Mouse (Mus musculus) megakaryocyte, embryonic 14.5 days (primary cell): Measurements from ENCODE around the gene Secisbp2. TPM values are rescaled to one million over a fixed set of nuclear protein-coding genes. Genes with fewer than 3 reads are reported as not detected.

Experiments used
- H3K27me3 ChIP-seq: replicated peaks from 2 replicates; pipeline ENCODE3; 2012; ENCODE audit warnings: inconsistent platforms
- H3K36me3 ChIP-seq: replicated peaks from 2 replicates; pipeline ENCODE3; 2012; ENCODE audit warnings: low read length, inconsistent platforms, mixed read lengths
- H3K4me1 ChIP-seq: 2 replicates; pipeline ENCODE4 v1.6.1; 2012; ENCODE audit warnings: inconsistent platforms
- H3K4me3 ChIP-seq: replicated peaks from 2 replicates; pipeline ENCODE3; 2012; ENCODE audit warnings: moderate library complexity, mild to moderate bottlenecking, inconsistent platforms
- H3K9me3 ChIP-seq: 2 replicates; pipeline ENCODE4 v1.6.1; 2012; ENCODE audit warnings: inconsistent platforms
- FLI1 ChIP-seq: IDR thresholded peaks from 2 replicates; pipeline ENCODE4 v1.6.1; 2012; ENCODE audit warnings: low read length, inconsistent platforms, mixed read lengths
- GATA1 ChIP-seq: IDR thresholded peaks from 3 replicates; pipeline ENCODE4 v1.6.1; 2012; ENCODE audit warnings: mixed read lengths, low read length, inconsistent platforms, borderline replicate concordance
- polyA plus RNA-seq: library from polyadenylated mRNA; stranded (reverse); fragments of >175 nt; gene quantifications from 2 replicates; pipeline ENCODE4 v1.2.3, GENCODE M21; 2012; ENCODE audit warnings: low replicate concordance; ENCODE audit not compliant: insufficient read depth

The Secisbp2 gene
- polyA plus RNA-seq, 1 experiment, result 21.6 TPM

DNA sequence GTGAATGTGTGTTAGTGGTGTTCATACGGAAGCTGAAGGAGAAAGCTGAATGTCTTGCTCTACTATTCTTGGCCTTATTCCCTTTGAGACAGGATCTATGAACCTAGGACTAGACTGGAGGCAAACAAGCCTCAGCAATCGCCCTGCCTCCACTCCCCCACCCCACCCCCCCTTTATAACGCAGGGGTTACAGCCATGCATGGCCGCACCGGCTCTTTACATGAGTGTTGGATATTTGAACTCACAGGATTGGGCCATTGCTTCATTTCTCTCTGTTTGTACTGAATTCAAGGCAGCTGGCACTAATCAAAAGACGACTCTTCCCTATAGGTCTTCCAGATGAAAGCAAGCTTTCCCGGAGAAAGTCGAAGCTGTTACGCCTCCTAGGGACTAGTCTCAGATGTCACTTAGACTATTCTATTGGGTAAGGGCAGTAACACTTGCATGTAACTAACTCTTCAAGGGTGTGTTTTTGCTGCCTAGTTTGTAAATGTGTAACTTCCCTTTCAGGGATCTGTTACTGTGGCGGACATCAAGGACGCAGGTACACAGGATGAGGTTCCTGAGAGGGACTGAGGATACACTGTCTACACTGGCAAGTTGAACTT lies 9.2 kb upstream of the Secisbp2 start:
- Histone ChIP-seq H3K27me3 (no peaks in the 10 kb centered on the region), H3K4me1 (peaks cover 25% of the 10 kb centered on the region), H3K36me3 (no peaks in the 10 kb centered on the region), H3K9me3 (no peaks in the 10 kb centered on the region; the same call in 1 of the 2 replicates), H3K4me3 (no peak overlapping the region)
- TF ChIP-seq GATA1 (no peak), FLI1 (no peak)

DNA sequence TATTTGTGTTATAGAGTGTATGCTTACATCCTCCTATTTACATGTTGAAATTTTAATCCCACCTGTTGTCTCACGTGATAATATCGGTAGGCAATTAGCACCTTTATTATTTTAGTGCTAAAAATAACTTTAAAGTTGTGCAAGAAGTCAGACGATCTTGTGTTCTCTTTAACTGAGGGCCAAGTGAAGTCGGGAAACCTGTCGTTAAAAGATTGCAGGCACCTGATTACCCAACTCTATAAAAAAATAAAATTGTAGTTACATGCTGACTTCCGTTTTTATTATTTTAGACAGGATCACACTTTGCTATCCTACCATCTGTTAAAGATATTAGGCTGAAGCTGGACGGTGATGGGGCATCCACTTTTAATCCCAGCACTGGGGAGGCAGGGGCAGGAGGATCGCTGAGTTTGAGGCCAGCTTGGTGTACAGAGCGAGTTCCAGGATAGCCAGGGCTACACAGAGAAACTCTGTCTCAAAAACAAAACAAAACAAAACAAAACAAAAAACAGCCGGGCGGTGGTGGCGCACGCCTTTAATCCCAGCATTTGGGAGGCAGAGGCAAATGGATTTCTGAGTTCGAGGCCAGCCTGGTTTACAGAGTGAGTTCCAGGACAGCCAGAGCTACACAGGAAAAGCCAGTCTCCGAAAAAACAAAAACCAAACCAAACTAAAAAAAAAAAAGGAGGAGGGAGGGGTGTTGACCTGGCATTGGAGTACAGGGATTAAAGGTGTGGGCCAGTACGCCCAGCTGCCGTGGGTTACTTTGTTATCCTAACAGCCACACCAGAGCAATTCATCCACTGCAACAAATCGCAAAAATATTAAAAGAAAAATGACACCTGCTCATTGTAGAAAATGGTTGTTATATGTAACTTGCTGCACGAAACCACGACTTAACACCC lies 7.3 kb upstream of the Secisbp2 start:
- Histone ChIP-seq H3K9me3 (no peaks in the 10 kb centered on the region; the same call in 1 of the 2 replicates), H3K36me3 (peaks cover 6% of the 10 kb centered on the region), H3K4me3 (peak overlapping the region; percentile 98), H3K4me1 (peaks cover 38% of the 10 kb centered on the region), H3K27me3 (no peaks in the 10 kb centered on the region)
- TF ChIP-seq FLI1, result no peak
- TF ChIP-seq GATA1, result no peak

DNA sequence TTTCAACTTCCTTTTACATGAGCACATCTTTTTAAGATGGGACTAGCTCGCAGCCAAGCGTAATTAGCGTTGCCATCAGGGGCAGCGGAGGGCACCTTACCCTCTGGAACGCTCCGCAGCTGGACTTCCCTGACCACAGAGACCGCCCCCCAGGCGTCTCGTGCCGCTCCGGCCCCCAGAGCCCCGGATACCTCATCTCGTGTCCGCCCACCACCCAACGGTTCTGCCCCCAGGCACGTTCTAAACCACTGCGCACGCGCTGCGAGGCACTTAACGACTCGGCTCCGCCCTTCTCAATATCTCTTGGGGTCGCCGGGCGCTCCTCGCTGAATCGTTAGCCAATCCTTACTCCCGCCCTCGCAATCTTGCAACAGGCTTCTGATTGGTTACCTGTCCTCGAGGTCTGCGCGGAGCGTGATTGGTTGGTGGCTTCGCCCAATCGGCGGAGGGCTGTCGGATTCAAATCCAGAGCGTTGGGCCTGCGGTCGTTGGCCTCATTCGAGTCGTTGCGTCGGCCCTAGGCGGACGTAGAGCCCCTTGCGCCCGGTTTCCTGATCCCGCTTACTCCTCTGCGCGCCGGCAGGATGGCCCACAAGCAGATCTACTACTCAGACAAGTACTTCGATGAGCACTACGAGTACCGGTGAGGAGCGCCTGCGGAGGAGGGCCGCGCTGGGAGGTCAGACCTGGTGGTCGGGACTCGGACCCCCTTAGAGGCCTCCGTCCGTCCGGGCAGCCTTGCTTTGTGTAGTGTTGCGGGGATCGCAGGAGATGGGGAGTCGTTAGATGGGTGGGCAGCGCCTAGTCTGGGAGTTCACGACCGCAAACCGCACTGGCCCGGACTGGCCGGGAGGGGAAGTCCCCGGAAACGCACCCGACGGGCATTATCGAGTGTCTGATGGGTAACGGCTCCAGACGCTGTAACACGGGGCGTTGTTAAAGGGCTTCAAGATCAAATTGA lies 6.4 kb upstream of the Secisbp2 start, which contains the start of gene Cks2:
TSS of gene Cks2 (plus strand) at position 404 of the 961 bp plus-strand sequence.
- H3K4me3 ChIP-seq, result peak within 1 kb of the TSS; percentile 98
- H3K4me1 ChIP-seq, result peaks cover 43% of the 10 kb centered on the region
- H3K36me3 ChIP-seq, result peaks cover 15% of the 10 kb centered on the region
- H3K9me3 ChIP-seq, result no peaks in the 10 kb centered on the region
- no peaks in the 10 kb centered on the region for H3K27me3 ChIP-seq
- no peak; the same call in 2 of the 3 replicates for TF ChIP-seq GATA1
- TF ChIP-seq FLI1, result no peak

DNA sequence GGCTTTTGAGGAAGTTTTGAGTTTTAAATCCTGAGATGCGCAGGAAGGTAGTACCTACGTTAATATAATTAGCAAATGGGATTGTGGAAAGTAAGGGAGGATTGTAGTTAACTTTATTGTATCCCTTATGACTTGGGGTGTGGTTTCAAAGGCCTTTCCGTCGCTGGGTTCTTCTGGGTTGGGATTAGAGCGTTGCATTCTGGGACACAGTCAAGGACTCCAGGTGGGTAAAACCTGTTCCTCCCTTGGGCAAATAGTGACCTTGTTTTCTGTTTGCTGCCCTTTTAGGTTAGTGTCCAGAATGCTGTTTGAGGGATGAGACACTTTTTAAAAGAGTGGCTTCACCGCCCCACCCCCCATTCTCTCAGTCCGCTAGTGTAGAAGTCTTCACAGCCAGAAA lies 5.6 kb upstream of the Secisbp2 start:
- Histone ChIP-seq H3K4me3 (peak overlapping the region; percentile 98), H3K36me3 (peaks cover 18% of the 10 kb centered on the region), H3K9me3 (no peaks in the 10 kb centered on the region), H3K27me3 (no peaks in the 10 kb centered on the region), H3K4me1 (peaks cover 46% of the 10 kb centered on the region)
- no peak for TF ChIP-seq FLI1
- no peak for TF ChIP-seq GATA1

DNA sequence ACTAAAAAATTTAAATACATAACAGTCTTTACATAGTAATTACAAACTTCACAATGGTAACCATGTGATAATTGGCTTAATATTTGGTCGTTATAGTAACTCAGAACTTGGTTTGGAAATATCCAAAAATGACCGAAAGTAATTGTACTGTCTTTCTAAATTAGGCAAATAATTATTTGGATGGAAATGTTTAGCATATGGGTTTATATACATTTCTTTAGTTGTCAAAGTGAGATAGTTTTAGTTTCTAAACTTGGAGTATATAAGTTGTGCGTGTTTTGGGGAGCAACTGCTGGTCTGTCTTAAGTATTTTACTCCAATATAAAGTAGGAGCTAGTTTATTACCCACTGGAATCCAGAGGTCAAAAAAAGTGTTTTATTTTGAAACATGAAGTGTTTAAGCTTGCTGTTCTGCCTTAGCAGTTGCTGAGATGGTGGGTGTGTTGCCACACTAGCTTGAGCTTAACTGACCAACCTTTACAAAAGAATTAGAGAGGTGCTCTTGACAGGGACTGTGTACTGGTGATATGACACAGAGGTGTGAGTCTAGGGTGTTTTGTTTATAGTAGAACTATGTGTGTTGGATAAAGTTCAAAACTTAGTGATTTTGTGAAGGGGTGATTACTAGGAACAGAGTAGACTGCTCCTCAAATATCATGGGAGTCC lies 5.0 kb upstream of the Secisbp2 start:
- Histone ChIP-seq H3K4me1 (peaks cover 51% of the 10 kb centered on the region), H3K27me3 (no peaks in the 10 kb centered on the region), H3K36me3 (peaks cover 23% of the 10 kb centered on the region), H3K9me3 (no peaks in the 10 kb centered on the region), H3K4me3 (peak overlapping the region; percentile 98)
- TF ChIP-seq GATA1 (no peak), FLI1 (no peak)

DNA sequence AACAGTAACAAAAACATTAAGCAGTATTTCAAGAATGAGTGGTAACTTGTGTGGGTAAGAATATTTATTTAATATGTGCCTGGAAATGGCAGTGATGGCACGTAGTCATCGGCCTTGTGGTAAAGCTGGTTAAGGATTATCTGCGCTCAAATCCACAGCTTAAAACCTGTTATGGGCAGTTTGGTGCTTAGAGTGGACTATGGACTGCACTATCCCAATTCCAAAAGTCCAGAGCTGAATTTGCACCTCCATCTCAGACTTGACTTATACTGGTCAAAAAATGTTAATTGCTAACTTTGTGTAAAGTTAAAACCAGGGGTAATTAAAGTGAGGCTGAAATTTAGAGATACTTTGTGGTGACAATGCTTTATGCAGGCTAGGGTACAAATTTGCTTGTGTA lies 3.7 kb upstream of the Secisbp2 start:
- H3K4me3 ChIP-seq, result peak overlapping the region; percentile 98
- H3K9me3 ChIP-seq, result no peaks in the 10 kb centered on the region
- peaks cover 53% of the 10 kb centered on the region for H3K4me1 ChIP-seq
- TF ChIP-seq FLI1 (no peak), GATA1 (no peak)
- peaks cover 27% of the 10 kb centered on the region for H3K36me3 ChIP-seq
- H3K27me3 ChIP-seq, result no peaks in the 10 kb centered on the region

DNA sequence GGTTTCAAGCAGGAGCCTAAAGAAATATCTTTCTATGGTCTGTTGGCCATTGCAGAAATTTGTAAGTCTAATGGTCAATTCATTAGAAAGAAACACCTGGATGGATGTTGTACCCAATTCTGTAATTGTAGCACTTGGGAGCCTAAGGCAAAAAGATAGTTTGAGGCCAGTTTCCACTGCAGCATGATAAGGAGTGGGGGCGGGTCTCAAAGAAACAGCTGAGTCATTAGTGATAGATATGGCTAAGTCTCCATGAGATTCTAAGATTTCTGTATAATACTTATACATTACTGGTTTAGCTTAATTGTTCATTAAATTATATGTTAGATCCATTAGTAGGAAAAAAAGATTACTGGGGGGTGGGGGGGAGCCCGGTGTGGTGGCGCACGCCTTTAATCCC lies 3.3 kb upstream of the Secisbp2 start:
- Histone ChIP-seq H3K36me3 (peaks cover 32% of the 10 kb centered on the region), H3K9me3 (no peaks in the 10 kb centered on the region), H3K4me1 (peaks cover 58% of the 10 kb centered on the region), H3K4me3 (peak overlapping the region; percentile 28), H3K27me3 (no peaks in the 10 kb centered on the region)
- no peak for TF ChIP-seq FLI1
- TF ChIP-seq GATA1, result no peak

DNA sequence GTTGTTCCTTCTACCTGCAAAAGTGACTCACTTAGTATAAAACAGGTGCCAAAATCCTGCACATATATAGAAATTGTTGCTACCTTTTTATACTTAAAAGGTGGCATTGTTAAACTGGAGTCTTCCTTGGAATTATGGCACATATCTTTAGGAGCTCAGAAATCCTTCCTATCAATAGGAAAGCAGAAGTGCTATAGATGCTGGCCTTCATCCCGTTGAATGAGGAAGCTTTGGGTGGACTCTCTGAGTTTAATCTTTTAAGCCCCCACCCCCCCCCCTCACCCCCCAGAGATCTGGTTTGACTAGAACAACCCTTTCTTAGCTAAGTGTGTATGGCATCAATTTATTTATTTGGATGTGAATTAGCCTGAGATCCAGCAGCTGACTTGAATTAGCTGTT lies 1.8 kb upstream of the Secisbp2 start:
- Histone ChIP-seq H3K36me3 (peaks cover 46% of the 10 kb centered on the region), H3K4me1 (peaks cover 55% of the 10 kb centered on the region), H3K4me3 (no peak overlapping the region)

DNA sequence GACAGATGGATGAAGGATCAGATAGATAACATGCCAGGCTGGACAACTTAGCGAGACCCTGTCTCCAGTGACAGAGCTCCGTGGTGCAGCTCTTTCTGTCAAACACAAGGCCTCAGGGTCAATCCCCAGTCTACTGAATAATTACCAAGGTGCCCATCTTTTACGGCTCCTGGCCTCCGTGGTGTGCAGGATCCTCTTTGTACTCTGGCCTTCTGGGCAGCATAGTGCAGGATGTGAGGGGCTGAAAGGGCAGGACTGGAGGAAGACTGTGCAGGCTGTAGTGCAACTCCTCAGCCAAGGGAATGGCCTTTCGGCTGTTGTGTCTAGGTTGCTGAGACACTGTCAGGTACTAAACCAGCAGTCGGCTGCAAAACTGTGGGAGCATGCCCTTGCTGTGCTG lies 1.7 kb downstream of the Secisbp2 start:
- TF ChIP-seq GATA1 (no peak), FLI1 (no peak)
- H3K9me3 ChIP-seq, result no peaks in the 10 kb centered on the region
- H3K4me1 ChIP-seq, result peaks cover 42% of the 10 kb centered on the region
- peak overlapping the region; percentile 47 for H3K4me3 ChIP-seq
- peaks cover 80% of the 10 kb centered on the region for H3K36me3 ChIP-seq
- no peaks in the 10 kb centered on the region for H3K27me3 ChIP-seq

More for the DNA sequence above, 1.8 kb upstream of the Secisbp2 start:
- no peak for TF ChIP-seq GATA1
- no peak for TF ChIP-seq FLI1
- no peaks in the 10 kb centered on the region for H3K9me3 ChIP-seq
- H3K27me3 ChIP-seq, result no peaks in the 10 kb centered on the region
